Mouse (Mus musculus): Measurements from ENCODE around the gene Abcd3. TPM values are rescaled to one million over a fixed set of nuclear protein-coding genes. Genes with fewer than 3 reads are reported as not detected.

The Abcd3 gene
- total RNA-seq, 2 experiments from 2014 or later: 47.4 to 48.7 TPM

GRCm38 (mm10) chr3:121739489-121740213 is 75.5 kb downstream of the Abcd3 start:
- DNase-seq (ENCODE audit: low spot score in 2 of 2): no peak

- no peak for DNase-seq (ENCODE audit: low spot score in 2 of 2)
Observed at GRCm38 (mm10) chr3:121738742-121739342, 76.3 kb downstream of the Abcd3 start.

GRCm38 (mm10) chr3:121737901-121738300 is 77.2 kb downstream of the Abcd3 start:
- DNase-seq (ENCODE audit: low spot score in 2 of 2): no peak

- DNase-seq (ENCODE audit: low spot score in 2 of 2): peak in 1 of 2 experiments; percentile 42
Observed at GRCm38 (mm10) chr3:121737453-121737852, 77.6 kb downstream of the Abcd3 start.

- peak; percentile 82 to 85 for DNase-seq (ENCODE audit: low spot score in 2 of 2)
Observed at GRCm38 (mm10) chr3:121736025-121736744, 78.9 kb downstream of the Abcd3 start.

GRCm38 (mm10) chr3:121735542-121735941 is 79.6 kb downstream of the Abcd3 start:
- no peak for DNase-seq (ENCODE audit: low spot score in 2 of 2)

GRCm38 (mm10) chr3:121729678-121730077 is 85.4 kb downstream of the Abcd3 start:
- no peak for DNase-seq (ENCODE audit: low spot score in 2 of 2)

GRCm38 (mm10) chr3:121725651-121726050 is 89.5 kb downstream of the Abcd3 start:
- DNase-seq (ENCODE audit: low spot score in 2 of 2): no peak

GRCm38 (mm10) chr3:121724553-121724952 is 90.5 kb downstream of the Abcd3 start:
- DNase-seq (ENCODE audit: low spot score in 2 of 2): no peak

GRCm38 (mm10) chr3:121723968-121724524 is 91.1 kb downstream of the Abcd3 start:
- DNase-seq (ENCODE audit: low spot score in 2 of 2): no peak

- DNase-seq (ENCODE audit: low spot score in 2 of 2): peak; percentile 56 to 75
Observed at GRCm38 (mm10) chr3:121722971-121723844, 91.9 kb downstream of the Abcd3 start, which contains the start of gene F3. F3 (plus strand) TSS chr3:121723537.

- DNase-seq (ENCODE audit: low spot score in 2 of 2): no peak
Observed at GRCm38 (mm10) chr3:121721691-121722070, 93.4 kb downstream of the Abcd3 start.

GRCm38 (mm10) chr3:121720801-121721690 is 94.1 kb downstream of the Abcd3 start:
- DNase-seq (ENCODE audit: low spot score in 2 of 2): no peak

- DNase-seq (ENCODE audit: low spot score in 2 of 2): no peak
Observed at GRCm38 (mm10) chr3:121719701-121720100, 95.4 kb downstream of the Abcd3 start.

GRCm38 (mm10) chr3:121718679-121719078 is 96.4 kb downstream of the Abcd3 start:
- DNase-seq (ENCODE audit: low spot score in 2 of 2): no peak

GRCm38 (mm10) chr3:121716480-121716879 is 98.6 kb downstream of the Abcd3 start:
- DNase-seq (ENCODE audit: low spot score in 2 of 2): no peak

- DNase-seq (ENCODE audit: low spot score in 2 of 2): no peak
Observed at GRCm38 (mm10) chr3:121715741-121716459, 99.2 kb downstream of the Abcd3 start.

- DNase-seq (ENCODE audit: low spot score in 2 of 2): no peak
Observed at GRCm38 (mm10) chr3:121715336-121715735, 99.8 kb downstream of the Abcd3 start.

GRCm38 (mm10) chr3:121714461-121714860 is 100.6 kb downstream of the Abcd3 start:
- DNase-seq (ENCODE audit: low spot score in 2 of 2): no peak

All from left cerebral cortex, adult 18-20 months (tissue).